Mouse (Mus musculus): ENCODE measurements around the gene Pigk.

DNA sequence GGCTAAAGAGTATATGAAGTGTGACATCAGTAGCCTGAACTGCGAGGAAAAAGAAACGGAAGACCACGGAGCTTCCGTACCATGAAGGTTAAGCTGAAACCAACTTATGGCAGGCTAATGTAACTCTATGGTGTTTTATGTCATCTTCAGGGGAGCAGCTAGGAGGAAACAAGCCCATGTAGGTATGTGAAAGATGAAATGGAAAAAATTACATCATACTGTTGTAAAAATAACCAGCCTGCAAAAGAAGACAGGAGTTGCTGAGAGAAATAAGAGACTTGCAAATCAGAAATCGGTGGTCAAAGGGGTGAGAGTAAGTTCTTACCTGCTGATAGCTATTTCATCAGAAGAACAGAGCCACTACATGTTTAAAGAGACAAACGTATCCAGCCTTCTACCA, 293.0 kb downstream of the Pigk start:
- no peak for TF ChIP-seq CTCF (IDR thresholded peaks at IDR 0.05; ENCODE audit: borderline replicate concordance, insufficient read depth, low read length)
- TF ChIP-seq POLR2A (IDR thresholded peaks at IDR 0.05; ENCODE audit: low read depth, low read length): no peak
